ENCODE assay signal across 21 mouse cellular contexts in the genomic region with DNA sequence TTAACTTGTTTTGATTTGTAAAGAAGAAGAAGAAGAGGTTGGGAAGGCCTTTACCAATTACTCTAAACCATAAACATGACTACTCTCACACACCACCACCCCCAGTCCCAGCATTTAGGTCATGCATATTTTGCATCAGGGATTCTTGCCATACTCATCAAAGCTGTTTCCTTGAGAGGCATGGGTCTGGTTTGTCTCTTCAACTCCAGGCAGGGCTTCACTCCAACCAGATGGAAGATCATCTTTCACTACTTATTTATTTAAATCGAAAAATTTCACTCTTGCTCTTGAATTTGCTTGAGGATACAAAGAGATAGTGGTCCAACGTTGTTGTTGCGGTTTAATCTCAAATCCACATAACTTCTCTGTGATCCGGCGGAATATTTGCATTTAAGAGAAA.
"Had no signal": no experiment of that assay in that cellular context is flagged by ENCODE, and none has a peak within 500 bp of the region (broad histone marks: within the 10 kb centered on the region; RNA-seq: fewer than 3 reads in every experiment).

No protein-coding gene starts in this region.

- H3K4me2 ChIP-seq: kidney, embryonic 15.5 days; liver, embryonic 13.5 days; lung, embryonic 14.5 days; midbrain, embryonic 13.5 days; neural tube, embryonic 13.5 days; stomach, embryonic 15.5 days had no signal

- H3K27me3 ChIP-seq: kidney, embryonic 15.5 days; liver, embryonic 13.5 days; midbrain, embryonic 13.5 days; neural tube, embryonic 13.5 days; stomach, embryonic 15.5 days had no signal

- H3K9ac ChIP-seq: kidney, embryonic 15.5 days; liver, embryonic 13.5 days; lung, embryonic 14.5 days; midbrain, embryonic 13.5 days; neural tube, embryonic 13.5 days; stomach, embryonic 15.5 days had no signal

- DNase-seq: kidney, adult 8-10 months; kidney, postnatal 10 days; kidney, postnatal 36 days; layer of hippocampus, postnatal 36 days; liver, embryonic 13.5 days; lung, embryonic 14.5 days; retina, postnatal 1 day; spleen, adult 18-20 months; thymus, adult 2 months; thymus, postnatal 14 days; thymus, postnatal 4 days had no signal

- H3K36me3 ChIP-seq: kidney, embryonic 15.5 days; liver, embryonic 13.5 days; midbrain, embryonic 10.5 days; midbrain, embryonic 13.5 days; neural tube, embryonic 13.5 days; stomach, embryonic 15.5 days had no signal

- H3K4me1 ChIP-seq: kidney, embryonic 15.5 days; liver, embryonic 13.5 days; midbrain, embryonic 10.5 days; midbrain, embryonic 13.5 days; neural tube, embryonic 13.5 days; stomach, embryonic 15.5 days had no signal

- H3K4me3 ChIP-seq: kidney, embryonic 15.5 days; left cerebral cortex, adult 2 months; liver, embryonic 13.5 days; megakaryocyte, embryonic 14.5 days; midbrain, embryonic 10.5 days; midbrain, embryonic 13.5 days; myocyte; neural tube, embryonic 13.5 days; stomach, embryonic 15.5 days had no signal

- H3K9me3 ChIP-seq: kidney, embryonic 15.5 days; liver, embryonic 13.5 days; midbrain, embryonic 10.5 days; midbrain, embryonic 13.5 days; neural tube, embryonic 13.5 days; stomach, embryonic 15.5 days had no signal

- H3K27ac ChIP-seq: kidney, embryonic 15.5 days; left cerebral cortex, adult 2 months; liver, embryonic 13.5 days; midbrain, embryonic 10.5 days; midbrain, embryonic 13.5 days; neural tube, embryonic 13.5 days had no signal

- ATAC-seq: lung, postnatal 0 days; midbrain, embryonic 13.5 days; midbrain, embryonic 16.5 days had no signal
